Mouse (Mus musculus): ENCODE data around the gene Sox30.
"Not testable (repeated sequence)": the region's sequence is repeated elsewhere in the genome, so short reads cannot be mapped to it uniquely, and the experiment has no call there.

Gene Sox30

GRCm38 (mm10) chr11:46021850-46022249, 41.7 kb downstream of the Sox30 start:
- DNase-seq = no peak

GRCm38 (mm10) chr11:46022983-46023382, 42.9 kb downstream of the Sox30 start:
- DNase-seq = no peak

- DNase-seq = no peak
Measured at GRCm38 (mm10) chr11:46025962-46026392, 45.9 kb downstream of the Sox30 start.

GRCm38 (mm10) chr11:46027952-46028814, 48.1 kb downstream of the Sox30 start:
- DNase-seq = no peak

- DNase-seq = no peak
Measured at GRCm38 (mm10) chr11:46029485-46029884, 49.4 kb downstream of the Sox30 start.

- no peak for DNase-seq
Measured at GRCm38 (mm10) chr11:46030026-46030425, 49.9 kb downstream of the Sox30 start.

- no peak for DNase-seq
Measured at GRCm38 (mm10) chr11:46031470-46031869, 51.4 kb downstream of the Sox30 start.

- DNase-seq = no peak
Measured at GRCm38 (mm10) chr11:46032956-46033355, 52.8 kb downstream of the Sox30 start.

- no peak for DNase-seq
Measured at GRCm38 (mm10) chr11:46036374-46036773, 56.3 kb downstream of the Sox30 start.

- no peak for DNase-seq
Measured at GRCm38 (mm10) chr11:46038901-46039300, 58.8 kb downstream of the Sox30 start.

GRCm38 (mm10) chr11:46039335-46039734, 59.2 kb downstream of the Sox30 start:
- peak; percentile 19 for DNase-seq

- DNase-seq = no peak
Measured at GRCm38 (mm10) chr11:46040841-46041556, 60.9 kb downstream of the Sox30 start.

- DNase-seq = no peak
Measured at GRCm38 (mm10) chr11:46041607-46042267, 61.6 kb downstream of the Sox30 start.

GRCm38 (mm10) chr11:46044781-46045180, 64.7 kb downstream of the Sox30 start:
- no peak for DNase-seq

- no peak for DNase-seq
Measured at GRCm38 (mm10) chr11:46047264-46047663, 67.2 kb downstream of the Sox30 start.

GRCm38 (mm10) chr11:46052105-46052659, 72.1 kb downstream of the Sox30 start, which contains the start of gene Gm12166:
TSS of gene Gm12166 (minus strand) at chr11:46052321.
- peak; percentile 42 for DNase-seq

- DNase-seq = not testable (repeated sequence)
Measured at GRCm38 (mm10) chr11:46053457-46053856, 73.3 kb downstream of the Sox30 start.

- DNase-seq = no peak
Measured at GRCm38 (mm10) chr11:46054311-46054710, 74.2 kb downstream of the Sox30 start.

- no peak for DNase-seq
Measured at GRCm38 (mm10) chr11:46054911-46055895, 75.1 kb downstream of the Sox30 start.

GRCm38 (mm10) chr11:46055896-46056769, 76.0 kb downstream of the Sox30 start, which contains the start of gene Adam19:
TSS of gene Adam19 (plus strand) at chr11:46055992.
- DNase-seq = peak; percentile 50

Measured in kidney, adult 18-20 months (tissue).